Mouse (Mus musculus): ENCODE data around the gene Tmem30c. TPM values are rescaled to one million over a fixed set of nuclear protein-coding genes. Genes with fewer than 3 reads are reported as not detected.
"Not testable (repeated sequence)": the region's sequence is repeated elsewhere in the genome, so short reads cannot be mapped to it uniquely, and the experiment has no call there.

The Tmem30c gene
- polyA plus RNA-seq, 1 experiment = not detected

GRCm38 (mm10) chr16:57247464-57247863, 45.2 kb downstream of the Tmem30c start:
- Histone ChIP-seq H3K27ac (ENCODE audit: insufficient read depth, low read depth, low read length) (no peak overlapping the region), H3K4me3 (ENCODE audit: insufficient read depth, low read depth, low read length) (no peak overlapping the region), H3K4me1 (ENCODE audit: control insufficient read depth, insufficient read depth, low read length) (no peaks in the 10 kb centered on the region)
- no peak for TF ChIP-seq POLR2A (IDR thresholded peaks at IDR 0.05; ENCODE audit: insufficient read depth, low read depth, low read length)
- TF ChIP-seq CTCF (IDR thresholded peaks at IDR 0.05; ENCODE audit: insufficient read depth, low read depth, low read length) = no peak
- WGBS = 93% methylated on average over 4 of the region's 4 CpGs

- 94% methylated on average over 3 of the region's 3 CpGs for WGBS
- Histone ChIP-seq H3K4me3 (ENCODE audit: insufficient read depth, low read depth, low read length) (no peak overlapping the region), H3K27ac (ENCODE audit: insufficient read depth, low read depth, low read length) (no peak overlapping the region), H3K4me1 (ENCODE audit: control insufficient read depth, insufficient read depth, low read length) (no peaks in the 10 kb centered on the region)
- no peak for TF ChIP-seq POLR2A (IDR thresholded peaks at IDR 0.05; ENCODE audit: insufficient read depth, low read depth, low read length)
- TF ChIP-seq CTCF (IDR thresholded peaks at IDR 0.05; ENCODE audit: insufficient read depth, low read depth, low read length) = no peak
Measured at GRCm38 (mm10) chr16:57246596-57246995, 46.1 kb downstream of the Tmem30c start.

- WGBS = 13% methylated on average over 6 of the region's 6 CpGs
Measured at GRCm38 (mm10) chr16:57243858-57244248, 48.8 kb downstream of the Tmem30c start.

DNA sequence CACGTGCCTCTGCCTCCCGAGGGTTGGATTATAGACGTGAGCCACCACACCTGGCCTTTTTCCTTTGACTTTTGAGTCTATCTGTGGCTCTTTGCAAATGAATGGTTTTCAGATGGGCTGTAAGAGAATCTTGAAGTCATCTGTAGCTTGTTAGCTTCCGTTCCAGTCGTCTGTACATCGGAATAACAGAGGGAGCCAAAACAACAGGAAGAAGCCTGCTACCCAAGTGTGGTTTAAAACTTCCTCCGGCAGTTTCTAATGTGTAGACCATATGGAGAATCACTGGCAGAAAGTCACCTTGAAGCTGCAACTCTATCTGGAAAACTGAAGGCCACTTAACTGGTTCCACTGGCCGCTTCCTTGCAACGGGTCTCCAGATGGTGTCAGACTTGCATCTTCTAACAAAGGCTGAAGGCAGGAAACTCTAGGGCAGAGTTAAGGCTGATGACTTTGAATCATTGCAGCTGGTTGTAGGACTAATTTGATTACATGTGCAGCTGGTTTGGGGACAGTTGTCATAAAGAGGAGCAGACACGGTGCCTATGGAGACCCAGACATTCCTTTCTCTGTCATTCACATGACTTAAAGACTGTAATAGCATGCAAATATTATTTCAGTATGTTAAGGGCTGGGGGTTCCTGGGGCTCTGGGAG, 49.3 kb downstream of the Tmem30c start:
- 60% methylated on average over 10 of the region's 10 CpGs for WGBS
- no peak for TF ChIP-seq POLR2A (IDR thresholded peaks at IDR 0.05; ENCODE audit: insufficient read depth, low read depth, low read length)
- TF ChIP-seq CTCF (IDR thresholded peaks at IDR 0.05; ENCODE audit: insufficient read depth, low read depth, low read length) = no peak
- H3K4me3 ChIP-seq (ENCODE audit: insufficient read depth, low read depth, low read length) = no peak overlapping the region
- no peaks in the 10 kb centered on the region for H3K4me1 ChIP-seq (ENCODE audit: control insufficient read depth, insufficient read depth, low read length)
- H3K27ac ChIP-seq (ENCODE audit: insufficient read depth, low read depth, low read length) = no peak overlapping the region

More at GRCm38 (mm10) chr16:57243858-57244248, 48.8 kb downstream of the Tmem30c start:
- TF ChIP-seq CTCF (IDR thresholded peaks at IDR 0.05; ENCODE audit: insufficient read depth, low read depth, low read length) (peak; percentile 53), POLR2A (IDR thresholded peaks at IDR 0.05; ENCODE audit: insufficient read depth, low read depth, low read length) (no peak)
- H3K27ac ChIP-seq (ENCODE audit: insufficient read depth, low read depth, low read length) = no peak overlapping the region
- H3K4me3 ChIP-seq (ENCODE audit: insufficient read depth, low read depth, low read length) = no peak overlapping the region
- H3K4me1 ChIP-seq (ENCODE audit: control insufficient read depth, insufficient read depth, low read length) = no peaks in the 10 kb centered on the region

DNA sequence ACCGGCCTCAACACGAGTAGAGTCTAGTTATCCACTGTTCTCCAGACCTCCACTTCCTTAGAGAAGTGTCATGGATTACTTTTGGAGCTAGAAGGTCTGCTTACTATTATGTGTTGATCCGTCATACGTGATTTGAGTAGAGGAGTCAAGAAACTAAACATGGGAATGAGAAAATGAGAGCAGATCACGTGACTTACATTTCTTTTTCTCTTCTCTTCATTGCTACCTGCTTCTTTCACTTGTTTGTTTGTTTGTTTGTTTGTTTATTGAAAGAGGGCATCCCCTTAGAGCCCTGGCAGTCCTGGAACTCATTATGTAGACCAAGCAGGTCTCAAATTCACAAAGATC, 49.8 kb downstream of the Tmem30c start:
- Histone ChIP-seq H3K4me1 (ENCODE audit: control insufficient read depth, insufficient read depth, low read length) (no peaks in the 10 kb centered on the region), H3K27ac (ENCODE audit: insufficient read depth, low read depth, low read length) (no peak overlapping the region), H3K4me3 (ENCODE audit: insufficient read depth, low read depth, low read length) (no peak overlapping the region)
- 93% methylated on average over 5 of the region's 5 CpGs for WGBS
- TF ChIP-seq POLR2A (IDR thresholded peaks at IDR 0.05; ENCODE audit: insufficient read depth, low read depth, low read length) = no peak
- no peak for TF ChIP-seq CTCF (IDR thresholded peaks at IDR 0.05; ENCODE audit: insufficient read depth, low read depth, low read length)

GRCm38 (mm10) chr16:57235871-57236510, 56.7 kb downstream of the Tmem30c start:
- Histone ChIP-seq H3K4me3 (ENCODE audit: insufficient read depth, low read depth, low read length) (no peak overlapping the region), H3K27ac (ENCODE audit: insufficient read depth, low read depth, low read length) (no peak overlapping the region), H3K4me1 (ENCODE audit: control insufficient read depth, insufficient read depth, low read length) (no peaks in the 10 kb centered on the region)
- WGBS = 65% methylated on average over 7 of the region's 7 CpGs
- TF ChIP-seq POLR2A (IDR thresholded peaks at IDR 0.05; ENCODE audit: insufficient read depth, low read depth, low read length) = no peak

GRCm38 (mm10) chr16:57231937-57232310, 60.7 kb downstream of the Tmem30c start:
- WGBS = 65% methylated on average over 4 of the region's 5 CpGs
- not testable (repeated sequence) for H3K4me3 ChIP-seq (ENCODE audit: insufficient read depth, low read depth, low read length); H3K4me1 ChIP-seq (ENCODE audit: control insufficient read depth, insufficient read depth, low read length); H3K27ac ChIP-seq (ENCODE audit: insufficient read depth, low read depth, low read length)

GRCm38 (mm10) chr16:57231089-57231936, 61.4 kb downstream of the Tmem30c start, which contains the start of gene Tbc1d23:
Gene Tbc1d23 (minus strand): TSS chr16:57231504.
- TF ChIP-seq CTCF (IDR thresholded peaks at IDR 0.05; ENCODE audit: insufficient read depth, low read depth, low read length) (no peak), POLR2A (IDR thresholded peaks at IDR 0.05; ENCODE audit: insufficient read depth, low read depth, low read length) (peak; percentile 47)
- Histone ChIP-seq H3K4me3 (ENCODE audit: insufficient read depth, low read depth, low read length) (peak within 1 kb of the TSS; percentile 76), H3K4me1 (ENCODE audit: control insufficient read depth, insufficient read depth, low read length) (peaks cover 6% of the 10 kb centered on the region), H3K27ac (ENCODE audit: insufficient read depth, low read depth, low read length) (peak within 1 kb of the TSS; percentile 0; the same call in 1 of the 2 replicates)
- under 1% methylated on average over 42 of the region's 42 CpGs for WGBS

GRCm38 (mm10) chr16:57226444-57226843, 66.2 kb downstream of the Tmem30c start:
- H3K4me3 ChIP-seq (ENCODE audit: insufficient read depth, low read depth, low read length) = no peak overlapping the region
- H3K4me1 ChIP-seq (ENCODE audit: control insufficient read depth, insufficient read depth, low read length) = peaks cover 9% of the 10 kb centered on the region
- 89% methylated on average over 5 of the region's 5 CpGs for WGBS
- no peak overlapping the region for H3K27ac ChIP-seq (ENCODE audit: insufficient read depth, low read depth, low read length)
- TF ChIP-seq POLR2A (IDR thresholded peaks at IDR 0.05; ENCODE audit: insufficient read depth, low read depth, low read length) (no peak), CTCF (IDR thresholded peaks at IDR 0.05; ENCODE audit: insufficient read depth, low read depth, low read length) (no peak)

All from olfactory bulb, adult 2 months (tissue).